Mouse (Mus musculus) stomach, embryonic 16.5 days (tissue): ENCODE measurements around the gene Cdon. TPM values are rescaled to one million over a fixed set of nuclear protein-coding genes. Genes with fewer than 3 reads are reported as not detected.

Source experiments
- ATAC-seq: fragments of 200-750 bp; cut with Nextera tagmentation; 2 replicates; pipeline ENCODE4 v1.8.0; 2017; ENCODE audit warnings: moderate number of reproducible peaks, moderate TSS enrichment; ENCODE audit not compliant: insufficient read depth, low FRiP score
- H3K27ac ChIP-seq: fragments of 300-500 bp; sonication (generic); 2 replicates; pipeline ENCODE4 v1.5.1; 2014; ENCODE audit warnings: low read length
- H3K27me3 ChIP-seq: fragments of 300-500 bp; sonication (generic); 2 replicates; pipeline ENCODE4 v1.6.1; 2014; ENCODE audit warnings: low read length, control low read depth, mixed read lengths; ENCODE audit not compliant: control insufficient read depth, insufficient read depth
- H3K36me3 ChIP-seq: fragments of 300-500 bp; sonication (generic); 2 replicates; pipeline ENCODE4 v1.6.1; 2014; ENCODE audit warnings: low read length; ENCODE audit not compliant: control insufficient read depth, insufficient read depth
- H3K4me1 ChIP-seq: fragments of 300-500 bp; sonication (generic); 2 replicates; pipeline ENCODE4 v1.6.1; 2014; ENCODE audit warnings: low read length, control low read depth, mixed read lengths; ENCODE audit not compliant: control insufficient read depth, insufficient read depth
- H3K4me2 ChIP-seq: fragments of 300-500 bp; sonication (generic); 2 replicates; pipeline ENCODE4 v1.6.1; 2014; ENCODE audit warnings: low read depth, low read length, mixed read lengths
- H3K4me3 ChIP-seq: fragments of 300-500 bp; sonication (generic); replicated peaks from 2 replicates; pipeline ENCODE4 v1.5.1; 2014; ENCODE audit warnings: mild to moderate bottlenecking, low read length
- H3K9ac ChIP-seq: fragments of 300-500 bp; sonication (generic); 2 replicates; pipeline ENCODE4 v1.6.1; 2014; ENCODE audit warnings: low read length
- H3K9me3 ChIP-seq: fragments of 300-500 bp; sonication (generic); replicated peaks from 2 replicates; pipeline ENCODE4 v1.6.1; 2016; ENCODE audit warnings: low read length, control low read depth; ENCODE audit not compliant: control insufficient read depth
- WGBS: fragments of 180-500 bp; shearing (Covaris S2); extraction: QIAGEN DNeasy Blood & Tissue Kit; methylation state at CpG from one replicate; pipeline ENCODE4 v1.1.7; 2014; 5-methylcytosine and 5-hydroxymethylcytosine counted together
- polyA plus RNA-seq: library from polyadenylated mRNA; unstranded; fragments of >200 nt; fragmentation: Nextera tagmentation; extraction: Ambion mirVana; gene quantifications from 2 replicates; pipeline ENCODE4 v1.2.1, GENCODE M21; 2015

Gene Cdon
- polyA plus RNA-seq, 1 experiment from 2014 or later: 7.6 TPM

DNA sequence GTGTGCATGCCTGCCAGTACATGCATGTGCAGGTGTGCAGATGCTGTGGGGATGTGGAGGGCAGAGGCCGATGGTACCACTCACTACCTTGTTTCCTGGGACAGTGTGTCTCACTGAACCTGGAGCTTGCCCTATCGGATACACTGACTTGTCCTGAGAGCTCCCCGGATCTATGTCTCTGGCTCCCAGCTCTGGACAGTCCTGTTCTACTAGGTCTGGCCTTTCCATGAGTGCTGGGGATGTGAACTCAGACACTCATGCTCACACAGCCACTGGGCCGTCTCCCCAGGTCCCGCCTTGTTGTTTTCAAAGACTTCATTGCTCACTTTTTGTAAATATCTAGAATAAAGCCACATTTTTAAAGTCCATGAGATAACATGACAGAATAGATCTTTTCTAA lies 120.1 kb downstream of the Cdon start:
- H3K4me1 ChIP-seq: no peaks in the 10 kb centered on the region
- H3K9me3 ChIP-seq: no peaks in the 10 kb centered on the region
- H3K9ac ChIP-seq: no peak overlapping the region
- H3K4me3 ChIP-seq: no peak overlapping the region
- 0 out of 2 replicates have a peak, but pooled peaks have one; percentile 43 for ATAC-seq
- no peak overlapping the region for H3K27ac ChIP-seq
- WGBS: 76% methylated on average over 5 of the region's 5 CpGs
- H3K27me3 ChIP-seq: no peaks in the 10 kb centered on the region
- H3K36me3 ChIP-seq: no peaks in the 10 kb centered on the region
- no peak overlapping the region for H3K4me2 ChIP-seq

DNA sequence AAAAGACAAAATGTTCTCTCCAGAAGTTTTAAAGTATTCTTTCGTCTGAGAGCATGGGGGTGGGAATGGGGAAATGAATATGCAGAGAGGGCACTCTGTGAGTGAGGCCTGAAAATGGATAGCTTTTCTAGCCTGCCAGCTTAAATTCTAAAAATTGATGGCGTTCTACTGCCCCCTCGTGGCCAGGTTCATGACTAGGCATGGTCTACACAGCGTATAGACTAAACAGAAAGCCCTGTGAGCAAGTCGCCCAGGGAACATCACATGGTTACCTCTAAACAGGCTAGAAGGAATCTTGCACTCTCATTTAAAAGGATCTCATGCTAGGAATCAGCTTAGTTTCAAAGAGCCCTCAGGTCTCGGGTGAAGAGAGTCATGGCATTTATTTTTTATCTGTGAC lies 120.6 kb downstream of the Cdon start:
- Histone ChIP-seq H3K4me2 (no peak overlapping the region), H3K9me3 (no peaks in the 10 kb centered on the region), H3K36me3 (no peaks in the 10 kb centered on the region), H3K4me3 (no peak overlapping the region), H3K27me3 (no peaks in the 10 kb centered on the region), H3K27ac (no peak overlapping the region), H3K4me1 (no peaks in the 10 kb centered on the region), H3K9ac (no peak overlapping the region)
- peak; percentile 53; the same call in 1 of the 2 replicates for ATAC-seq
- WGBS: 8% methylated on average over 6 of the region's 6 CpGs

DNA sequence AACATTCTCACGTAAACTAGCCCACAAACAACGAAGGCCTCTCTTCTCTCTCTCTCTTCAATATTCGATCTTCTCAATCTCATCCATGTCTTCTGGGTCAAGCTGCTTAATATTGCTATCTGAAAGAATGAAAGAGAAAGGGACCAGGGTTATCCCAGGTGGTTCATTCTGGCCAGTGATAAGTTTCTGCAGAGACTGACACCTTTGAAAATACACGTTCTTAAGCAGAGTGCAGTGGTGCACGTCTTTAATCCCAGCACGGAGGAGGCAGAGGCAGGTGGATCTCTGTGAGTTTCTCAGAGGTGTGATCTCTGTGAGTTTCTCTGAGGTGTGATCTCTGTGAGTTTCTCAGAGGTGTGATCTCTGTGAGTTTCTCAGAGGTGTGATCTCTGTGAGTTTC lies 121.0 kb downstream of the Cdon start:
- H3K4me3 ChIP-seq: no peak overlapping the region
- H3K27ac ChIP-seq: no peak overlapping the region
- no peaks in the 10 kb centered on the region for H3K4me1 ChIP-seq
- no peaks in the 10 kb centered on the region for H3K27me3 ChIP-seq
- H3K9ac ChIP-seq: no peak overlapping the region
- WGBS: 66% methylated on average over 6 of the region's 6 CpGs
- no peak overlapping the region for H3K4me2 ChIP-seq
- no peaks in the 10 kb centered on the region for H3K9me3 ChIP-seq
- ATAC-seq: no peak
- no peaks in the 10 kb centered on the region for H3K36me3 ChIP-seq

DNA sequence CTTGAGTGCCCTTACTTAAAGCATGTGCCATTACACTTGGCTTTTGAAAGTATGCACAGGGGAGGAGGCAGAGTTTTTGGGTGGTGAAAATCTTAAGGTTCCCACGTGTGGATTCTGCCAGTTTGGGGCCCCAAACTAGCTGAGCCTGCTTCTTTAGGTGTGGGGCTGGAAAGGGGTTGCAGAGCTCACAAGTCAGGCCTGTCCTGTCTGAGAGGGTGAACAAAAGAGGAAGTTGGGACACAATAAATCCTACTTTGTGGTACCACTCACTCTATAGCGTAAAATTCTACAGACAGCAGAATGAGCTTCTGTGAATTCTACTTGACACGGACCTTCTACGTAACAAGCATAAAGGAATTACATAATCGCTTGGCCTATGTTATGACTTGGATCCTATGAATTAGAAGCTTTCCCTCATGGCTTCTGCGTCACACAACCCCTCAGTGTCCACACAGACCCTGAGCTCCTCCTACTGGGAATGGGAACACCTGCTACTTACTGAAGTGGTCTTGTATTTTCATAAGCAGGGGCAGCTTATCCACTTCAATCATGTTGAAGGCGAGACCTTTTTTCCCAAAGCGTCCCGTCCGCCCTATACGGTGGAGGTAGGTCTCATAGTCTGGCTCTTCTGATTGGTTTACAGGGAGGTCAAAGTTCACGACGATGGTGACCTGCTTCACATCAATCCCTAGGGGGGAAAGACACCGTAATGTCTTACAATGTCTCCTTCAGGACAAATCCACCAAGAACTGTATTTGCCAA lies 122.4 kb downstream of the Cdon start:
- Histone ChIP-seq H3K9me3 (no peaks in the 10 kb centered on the region), H3K27me3 (no peaks in the 10 kb centered on the region), H3K27ac (no peak overlapping the region), H3K4me2 (no peak overlapping the region), H3K4me1 (no peaks in the 10 kb centered on the region), H3K9ac (no peak overlapping the region), H3K36me3 (no peaks in the 10 kb centered on the region), H3K4me3 (no peak overlapping the region)
- ATAC-seq: no peak
- WGBS: 79% methylated on average over 14 of the region's 14 CpGs

DNA sequence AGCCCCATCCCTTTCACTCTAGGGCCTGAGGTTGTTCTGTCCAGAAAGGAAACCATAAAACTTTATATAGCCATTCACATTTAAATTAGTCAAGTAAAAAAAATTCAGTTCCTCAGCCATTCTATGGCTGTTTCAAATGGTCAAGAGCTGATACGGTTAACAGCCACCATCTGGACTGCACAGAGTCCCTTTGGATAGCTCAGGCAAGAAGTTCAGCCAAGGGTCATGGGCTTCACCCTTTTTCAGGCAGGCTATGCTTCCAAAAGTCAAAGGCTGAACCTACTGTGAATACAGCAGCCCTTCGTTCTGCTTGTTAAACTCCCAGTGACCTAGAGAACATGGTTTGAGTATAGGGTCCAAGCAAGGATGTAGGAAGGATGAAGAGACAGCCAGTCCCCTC lies 123.7 kb downstream of the Cdon start:
- Histone ChIP-seq H3K36me3 (no peaks in the 10 kb centered on the region), H3K4me3 (no peak overlapping the region), H3K9ac (no peak overlapping the region), H3K9me3 (no peaks in the 10 kb centered on the region), H3K27ac (no peak overlapping the region), H3K27me3 (no peaks in the 10 kb centered on the region), H3K4me2 (no peak overlapping the region), H3K4me1 (no peaks in the 10 kb centered on the region)
- WGBS: 73% methylated on average over 2 of the region's 2 CpGs
- ATAC-seq: no peak

DNA sequence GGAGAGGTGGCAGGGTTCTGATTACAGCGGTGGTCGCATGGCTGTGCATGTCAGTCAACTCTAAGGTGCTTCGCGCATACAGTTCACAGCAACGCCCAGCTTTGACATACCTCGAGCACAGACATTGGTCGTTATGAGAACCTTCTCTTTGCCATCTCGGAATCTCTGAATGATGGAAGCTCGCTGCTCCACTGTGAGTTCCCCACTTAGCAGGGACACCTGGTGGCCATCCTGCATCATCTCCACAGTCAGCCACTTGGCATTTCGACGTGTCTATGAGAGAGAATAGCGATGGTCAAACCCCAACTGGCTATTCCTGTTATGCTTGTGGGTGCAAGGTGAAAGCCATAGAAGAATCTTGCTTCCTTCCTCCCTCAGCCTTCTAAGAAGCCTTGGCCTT lies 124.8 kb downstream of the Cdon start:
- Histone ChIP-seq H3K9me3 (no peaks in the 10 kb centered on the region), H3K27ac (no peak overlapping the region), H3K4me3 (no peak overlapping the region), H3K27me3 (no peaks in the 10 kb centered on the region), H3K4me2 (no peak overlapping the region), H3K9ac (no peak overlapping the region), H3K4me1 (no peaks in the 10 kb centered on the region), H3K36me3 (no peaks in the 10 kb centered on the region)
- ATAC-seq: no peak
- WGBS: 72% methylated on average over 12 of the region's 12 CpGs

- Histone ChIP-seq H3K27me3 (no peaks in the 10 kb centered on the region), H3K4me3 (no peak overlapping the region), H3K27ac (no peak overlapping the region), H3K4me1 (no peaks in the 10 kb centered on the region), H3K36me3 (no peaks in the 10 kb centered on the region), H3K9ac (no peak overlapping the region), H3K4me2 (no peak overlapping the region), H3K9me3 (no peaks in the 10 kb centered on the region)
- 69% methylated on average over 9 of the region's 9 CpGs for WGBS
- ATAC-seq: no peak
Observed at GRCm38 (mm10) chr9:35546745-35547144, 125.8 kb downstream of the Cdon start.

DNA sequence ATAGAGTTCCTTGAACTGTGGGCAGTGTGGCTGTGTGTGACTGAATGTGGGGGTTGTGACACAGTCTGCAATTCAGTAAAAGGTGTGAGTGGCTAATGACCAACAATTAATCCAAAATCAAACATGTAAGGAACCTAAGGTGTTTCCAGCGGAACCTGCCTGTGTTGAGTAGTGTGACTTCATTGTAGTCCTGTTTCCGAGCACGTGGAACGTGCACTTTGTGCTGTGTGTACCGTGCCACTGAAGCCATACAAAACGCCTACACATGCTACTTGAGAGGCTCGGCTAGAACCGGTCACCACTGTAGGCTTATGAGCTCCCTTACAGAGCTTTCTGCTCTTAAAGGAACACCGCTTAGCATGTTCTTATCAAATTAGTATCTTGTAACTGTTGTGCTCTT lies 127.5 kb downstream of the Cdon start:
- Histone ChIP-seq H3K27ac (no peak overlapping the region), H3K36me3 (no peaks in the 10 kb centered on the region), H3K9me3 (no peaks in the 10 kb centered on the region), H3K27me3 (no peaks in the 10 kb centered on the region), H3K9ac (no peak overlapping the region), H3K4me3 (no peak overlapping the region), H3K4me2 (no peak overlapping the region), H3K4me1 (no peaks in the 10 kb centered on the region)
- ATAC-seq: no peak
- 68% methylated on average over 9 of the region's 9 CpGs for WGBS

DNA sequence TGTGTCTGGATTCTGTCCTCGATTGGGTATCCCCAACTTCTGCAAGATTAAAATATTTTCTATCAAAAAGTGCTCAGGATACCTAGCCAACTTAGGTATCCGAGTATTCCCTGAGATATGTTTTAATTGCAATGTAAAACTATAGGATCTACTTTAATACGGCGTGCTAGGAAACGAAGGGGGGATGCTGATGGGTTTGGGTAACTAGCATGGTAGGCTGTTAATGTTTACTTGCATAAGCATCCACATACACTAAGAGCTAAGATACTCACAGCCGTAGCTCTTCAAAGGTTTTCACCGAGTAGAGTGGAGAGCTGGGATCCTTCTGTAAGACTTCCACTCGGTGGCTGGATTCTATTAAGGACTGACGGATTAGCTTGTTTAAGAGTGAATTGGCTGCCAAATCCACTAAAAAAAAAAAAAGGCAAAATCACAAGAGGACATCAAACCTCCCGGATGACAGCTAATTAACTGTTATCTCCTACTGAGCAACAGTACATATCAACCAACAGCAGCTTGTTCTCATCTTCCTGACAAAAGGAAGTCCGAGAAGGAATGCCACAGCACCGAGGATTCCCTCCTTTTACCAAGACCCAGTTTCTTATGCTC lies 135.7 kb downstream of the Cdon start:
- Histone ChIP-seq H3K4me2 (no peak overlapping the region), H3K9ac (no peak overlapping the region), H3K36me3 (0 out of 2 replicates have a peak, but pooled peaks cover under 1% of the 10 kb centered on the region), H3K9me3 (no peaks in the 10 kb centered on the region), H3K27me3 (no peaks in the 10 kb centered on the region; the same call in 1 of the 2 replicates), H3K4me3 (no peak overlapping the region), H3K27ac (no peak overlapping the region), H3K4me1 (peaks cover 9% of the 10 kb centered on the region; the same call in 1 of the 2 replicates)
- WGBS: 56% methylated on average over 12 of the region's 12 CpGs
- no peak for ATAC-seq
